Mouse (Mus musculus) large intestine, adult 2 months (tissue): ENCODE data around the gene Mapkapk5. TPM values are rescaled to one million over a fixed set of nuclear protein-coding genes. Genes with fewer than 3 reads are reported as not detected.
"Not testable (repeated sequence)": the region's sequence is repeated elsewhere in the genome, so short reads cannot be mapped to it uniquely, and the experiment has no call there.

Experiments
- DNase-seq: peaks from one replicate; pipeline ENCODE4 v3.0.0-alpha.2; 2012; ENCODE audit warnings: low read depth, low spot score
- WGBS: fragments of 180-500 bp; shearing (Covaris S2); methylation state at CpG from one replicate; pipeline ENCODE4 v1.1.7; 2018; 5-methylcytosine and 5-hydroxymethylcytosine counted together
- polyA plus RNA-seq: library from polyadenylated mRNA; depleted of rRNA; stranded (reverse); fragments of >200 nt; gene quantifications from 2 replicates; pipeline ENCODE4 v1.2.3, GENCODE M21; 2012; rRNA removed

Gene Mapkapk5
- polyA plus RNA-seq, 1 experiment, result 67.8 TPM

DNA sequence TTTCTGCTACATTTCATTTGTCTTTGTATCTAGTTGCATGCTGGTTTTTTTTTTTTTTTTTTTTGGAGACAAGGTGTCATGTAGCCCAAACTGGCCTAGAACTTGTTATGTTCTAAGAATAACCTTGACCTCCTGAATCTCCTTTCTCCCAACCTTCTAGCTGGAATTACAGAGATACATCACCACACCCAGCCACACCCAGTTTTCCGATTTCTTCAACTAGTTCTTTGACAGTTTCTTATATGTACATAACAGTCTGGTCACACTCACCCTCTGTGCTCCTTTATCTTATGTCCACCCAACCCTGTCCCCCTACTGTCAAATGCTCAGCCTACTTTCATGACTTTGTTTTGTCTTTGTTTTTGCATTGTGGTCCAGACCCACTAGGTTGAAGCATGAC, 38.9 kb downstream of the Mapkapk5 start:
- no peak for DNase-seq
- WGBS, result 27% methylated on average over 1 of the region's 1 CpGs

DNA sequence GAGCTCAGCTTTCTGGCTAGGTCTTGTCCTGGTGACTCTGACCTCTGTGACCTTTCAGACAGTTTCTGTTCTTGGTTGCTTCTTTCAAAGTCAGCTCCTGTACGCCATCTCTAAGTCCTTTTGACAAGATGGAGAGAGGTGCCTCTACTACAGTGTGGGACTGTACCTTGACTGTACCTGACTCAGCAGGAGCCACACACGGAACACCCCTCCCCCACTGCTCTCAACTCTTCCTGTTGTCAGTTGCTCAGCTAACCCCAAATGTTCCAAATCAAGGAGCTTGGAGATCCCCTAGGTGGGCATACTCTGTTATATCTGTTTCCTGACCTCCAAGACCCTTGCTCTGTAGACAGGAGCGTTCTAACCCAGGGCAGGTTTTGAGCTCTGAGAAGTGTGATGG, 42.5 kb downstream of the Mapkapk5 start, which contains the start of gene Adam1b:
Gene Adam1b, minus strand, starts transcription at position 205 of the 400 bp plus-strand sequence.
- DNase-seq, result no peak
- WGBS, result 81% methylated on average over 3 of the region's 3 CpGs

DNA sequence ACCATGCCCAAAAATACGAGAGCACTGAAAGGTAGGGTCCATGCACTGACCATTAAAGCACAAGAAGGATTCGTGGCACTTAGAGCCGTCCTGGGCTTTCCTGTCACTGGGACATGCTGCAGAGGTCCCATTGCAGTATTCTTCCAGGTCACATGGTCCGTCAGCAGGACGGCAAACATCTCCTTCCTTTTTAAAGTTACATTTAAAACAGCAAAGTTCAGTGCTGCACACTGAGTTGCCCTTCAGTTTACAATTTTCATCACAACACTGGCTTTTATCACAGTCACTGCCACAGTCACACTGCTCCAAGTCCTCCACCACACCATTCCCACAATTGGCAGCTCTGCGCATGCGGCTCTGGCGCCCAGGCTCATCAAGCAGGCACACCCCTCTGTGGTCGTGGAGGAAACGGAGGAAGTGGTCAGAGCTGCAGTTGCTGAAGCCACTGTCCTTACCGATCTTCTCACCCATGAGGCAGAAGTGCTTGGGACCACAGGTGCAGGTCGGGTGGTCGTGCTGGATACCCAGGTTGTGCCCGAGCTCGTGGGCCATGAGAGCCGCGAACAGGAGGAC, 44.2 kb downstream of the Mapkapk5 start:
- DNase-seq, result not testable (repeated sequence)
- 52% methylated on average over 10 of the region's 17 CpGs for WGBS

GRCm38 (mm10) chr5:121500719-121501118, 45.0 kb downstream of the Mapkapk5 start:
- DNase-seq, result no peak
- WGBS, result 34% methylated on average over 7 of the region's 7 CpGs

DNA sequence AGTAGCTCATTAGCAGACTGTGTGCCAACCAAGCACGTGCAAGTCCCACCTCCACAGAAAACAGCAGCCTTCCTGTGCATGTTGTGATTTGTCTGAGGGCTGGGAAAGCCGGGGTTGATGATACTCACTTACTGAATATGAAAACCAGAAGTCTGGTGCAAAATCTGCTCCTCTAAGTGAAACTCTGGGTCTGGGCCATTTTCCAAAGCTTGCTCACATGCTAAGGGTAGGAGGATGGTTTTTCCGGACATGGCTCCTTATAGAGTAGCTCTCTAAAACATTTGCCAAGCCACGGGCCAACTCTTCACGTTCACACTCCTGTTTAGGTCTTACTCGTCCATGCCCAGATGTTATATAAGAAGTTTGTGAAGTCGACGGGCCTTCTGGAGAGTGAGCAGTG, 52.4 kb downstream of the Mapkapk5 start:
- 66% methylated on average over 8 of the region's 8 CpGs for WGBS
- DNase-seq, result no peak

GRCm38 (mm10) chr5:121484801-121485200, 60.9 kb downstream of the Mapkapk5 start:
- DNase-seq, result no peak
- 34% methylated on average over 5 of the region's 5 CpGs for WGBS

DNA sequence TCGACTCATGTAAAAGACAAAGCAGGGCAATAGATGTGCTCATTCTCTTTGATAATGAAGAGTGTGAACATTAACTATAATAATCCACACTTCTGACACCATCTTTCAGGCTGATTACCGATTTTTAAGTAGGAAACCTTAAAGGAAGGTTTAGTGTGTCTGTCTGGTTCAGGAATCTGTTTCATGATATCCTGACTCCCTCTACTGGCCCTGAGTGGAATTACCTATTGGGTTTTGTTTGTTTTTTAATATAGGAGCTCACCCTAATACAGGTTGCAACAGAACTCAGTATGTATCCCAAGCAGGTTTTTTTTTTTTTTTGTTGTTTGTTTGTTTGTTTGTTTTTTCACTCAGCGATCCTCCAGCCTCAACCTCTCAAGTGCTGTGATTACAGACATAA, 68.0 kb downstream of the Mapkapk5 start:
- WGBS, result 32% methylated on average over 3 of the region's 3 CpGs
- no peak for DNase-seq

GRCm38 (mm10) chr5:121476040-121476439, 69.7 kb downstream of the Mapkapk5 start:
- no peak for DNase-seq
- 73% methylated on average over 1 of the region's 1 CpGs for WGBS

Other genes starting within 250 kb of the Mapkapk5 start
- 99.6 and 125 TPM in 2 replicates for gene Trafd1, start 160.3 kb downstream of the Mapkapk5 start, polyA plus RNA-seq
- 6.5 and 10.2 TPM in 2 replicates for gene Naa25, start 148.0 kb downstream of the Mapkapk5 start, polyA plus RNA-seq
- 6.6 and 9.1 TPM in 2 replicates for gene Tmem116, start 94.0 kb downstream of the Mapkapk5 start, polyA plus RNA-seq
- 43.5 and 53.7 TPM in 2 replicates for gene Erp29, start 93.4 kb downstream of the Mapkapk5 start, polyA plus RNA-seq
- not detected in 2 replicates for gene Adam1b, start 42.5 kb downstream of the Mapkapk5 start, polyA plus RNA-seq
- 2.6 and 4.6 TPM in 2 replicates for gene Adam1a, start 423 bp downstream of the Mapkapk5 start, polyA plus RNA-seq
- 0.10 and 0.27 TPM in 2 replicates for gene Gm42878, start 423 bp downstream of the Mapkapk5 start, polyA plus RNA-seq
- 215 and 293 TPM in 2 replicates for gene Aldh2, start 47.9 kb upstream of the Mapkapk5 start, polyA plus RNA-seq
- 6.6 and 8.4 TPM in 2 replicates for gene Acad12, start 73.0 kb upstream of the Mapkapk5 start, polyA plus RNA-seq
- 5.6 and 8.7 TPM in 2 replicates for gene Acad10, start 114.6 kb upstream of the Mapkapk5 start, polyA plus RNA-seq
- 18.7 and 22.7 TPM in 2 replicates for gene Brap, start 114.7 kb upstream of the Mapkapk5 start, polyA plus RNA-seq
- 34.7 and 60.1 TPM in 2 replicates for gene Atxn2, start 165.4 kb upstream of the Mapkapk5 start, polyA plus RNA-seq